Mouse (Mus musculus) heart, postnatal 14 days (tissue): ENCODE results near the gene Arhgef12. TPM values are rescaled to one million over a fixed set of nuclear protein-coding genes. Genes with fewer than 3 reads are reported as not detected.
A peak's percentile ranks its signal among the peaks of the same experiment; 100 is the strongest.
"Not testable (repeated sequence)": the region's sequence is repeated elsewhere in the genome, so short reads cannot be mapped to it uniquely, and the experiment has no call there.

Source experiments
- DNase-seq, 2 experiments: peaks; one replicate each; pipeline ENCODE4 v3.0.0; 2021 to 2022
- intact Hi-C: fragments of 180-260 bp; cut with DNase I; formaldehyde crosslinking; loops from one replicate; pipeline ENCODE4 v1.15.1; 2025
- long read RNA-seq, 2 experiments: library from polyadenylated mRNA; stranded (forward); transcript quantifications; one replicate each; pipeline ENCODE4 v2.0.0; 2021
- total RNA-seq, 2 experiments: library from RNA; stranded (reverse); gene quantifications; 2 replicates each; pipeline ENCODE4 v1.2.3; 2021

The Arhgef12 gene
- 100 to 1,000 TPM; 154 to 163 TPM for total RNA-seq
- long read RNA-seq, experiment 1, full-length matches to known transcripts: 2 of 42 reads
- long read RNA-seq, experiment 1, partial matches to known transcripts: 13 of 42 reads
- long read RNA-seq, experiment 1, other reads (novel, unspliced or antisense): 27 of 42 reads
- long read RNA-seq, experiment 2, full-length matches to known transcripts: 1 of 31 reads
- long read RNA-seq, experiment 2, partial matches to known transcripts: 26 of 31 reads
- long read RNA-seq, experiment 2, other reads (novel, unspliced or antisense): 4 of 31 reads

DNA sequence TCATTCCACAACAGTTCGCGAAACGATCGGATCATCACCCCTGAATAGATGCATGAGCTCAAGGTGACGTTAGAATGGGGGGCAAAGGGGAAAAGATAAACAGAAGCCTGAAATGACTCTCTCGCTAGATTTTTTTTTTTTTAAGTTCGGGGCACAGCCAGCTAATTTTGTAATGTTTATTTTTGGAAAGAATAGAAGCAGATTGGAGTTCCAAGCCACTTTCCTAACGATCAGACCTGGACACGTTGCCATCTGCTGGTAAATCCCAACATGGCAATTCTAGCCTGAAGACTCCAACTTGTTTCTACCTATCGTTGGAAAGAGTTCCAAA is at the start of gene Arhgef12:
Gene Arhgef12, minus strand, starts transcription at position 53 of the 331 bp plus-strand sequence.
- intact Hi-C loops: loop anchor here (1.0 to 5.0 kb wide), 2 partner anchors 85 to 107 kb away; no protein-coding TSS in a partner anchor
- DNase-seq: peak; percentile 54 to 67

DNA sequence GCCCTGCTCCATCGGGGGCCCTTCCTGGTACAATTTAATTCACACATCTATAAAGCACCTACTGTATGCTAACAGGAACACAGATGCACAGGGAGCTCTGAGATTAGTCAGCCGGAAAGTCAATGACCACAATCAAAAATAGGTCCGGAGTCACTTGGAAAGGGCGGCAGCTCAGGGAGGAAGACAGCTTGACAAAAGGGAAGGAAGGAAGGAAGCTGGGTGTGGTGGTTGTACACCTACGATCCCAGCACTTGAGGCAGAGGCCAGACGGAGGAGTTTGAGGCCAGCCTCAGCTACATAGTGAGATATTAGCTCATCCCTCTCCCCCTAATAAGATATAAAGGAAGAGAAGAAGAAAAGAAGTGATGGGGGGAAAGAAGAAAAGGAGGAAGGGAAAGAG is 48.9 kb upstream of the Arhgef12 start:
- intact Hi-C loops: no loop called here
- DNase-seq: no peak

DNA sequence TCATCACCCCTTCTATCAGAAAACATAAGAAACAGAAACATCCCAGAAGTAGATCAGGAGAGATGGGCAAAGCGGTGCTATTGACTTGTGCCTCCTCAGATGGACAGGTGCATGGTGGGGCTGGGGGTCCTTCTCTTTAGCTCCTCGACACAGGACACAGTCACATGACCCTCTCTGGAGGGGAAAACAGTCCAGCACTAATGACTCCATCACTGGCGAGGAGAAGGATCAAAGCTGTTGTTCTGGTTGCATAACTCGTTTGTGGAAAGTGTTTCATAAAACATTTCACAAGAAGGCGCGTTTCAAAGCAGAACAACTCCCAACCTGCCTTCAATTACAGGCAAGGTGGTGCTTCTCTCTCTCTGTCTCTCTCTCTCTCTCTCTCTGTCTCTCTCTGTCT is 44.7 kb upstream of the Arhgef12 start:
- intact Hi-C loops: no loop called here
- no peak for DNase-seq

GRCm38 (mm10) chr9:43150957-43151356 is 43.9 kb upstream of the Arhgef12 start:
- intact Hi-C loops: no loop called here
- no peak for DNase-seq

- DNase-seq: peak; percentile 25 to 50
- intact Hi-C loops: no loop called here
Observed at GRCm38 (mm10) chr9:43150075-43150474, 43.0 kb upstream of the Arhgef12 start.

DNA sequence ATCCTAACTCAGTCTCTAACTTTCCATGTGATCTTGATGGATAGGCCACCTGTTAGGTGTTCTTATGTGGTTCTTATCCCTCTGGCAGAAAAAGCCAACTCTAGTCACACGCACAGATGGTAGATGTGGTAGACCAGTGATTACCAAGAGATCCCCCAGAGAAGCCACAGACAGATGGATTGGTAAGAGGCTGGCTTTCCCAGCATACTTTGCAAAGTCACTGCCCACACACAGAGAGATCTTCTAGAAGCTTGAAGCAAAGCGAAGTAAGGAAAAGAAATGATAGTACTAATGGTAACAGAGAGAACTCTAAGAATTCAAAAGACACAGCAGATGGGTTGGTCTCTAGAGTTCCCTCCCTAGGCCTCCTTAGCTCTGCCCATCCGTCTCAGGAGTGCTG is 42.5 kb upstream of the Arhgef12 start:
- no peak for DNase-seq
- intact Hi-C loops: no loop called here

GRCm38 (mm10) chr9:43145196-43145595 is 38.2 kb upstream of the Arhgef12 start:
- intact Hi-C loops: no loop called here
- no peak for DNase-seq

- intact Hi-C loops: no loop called here
- no peak for DNase-seq
Observed at GRCm38 (mm10) chr9:43144206-43144810, 37.3 kb upstream of the Arhgef12 start.

DNA sequence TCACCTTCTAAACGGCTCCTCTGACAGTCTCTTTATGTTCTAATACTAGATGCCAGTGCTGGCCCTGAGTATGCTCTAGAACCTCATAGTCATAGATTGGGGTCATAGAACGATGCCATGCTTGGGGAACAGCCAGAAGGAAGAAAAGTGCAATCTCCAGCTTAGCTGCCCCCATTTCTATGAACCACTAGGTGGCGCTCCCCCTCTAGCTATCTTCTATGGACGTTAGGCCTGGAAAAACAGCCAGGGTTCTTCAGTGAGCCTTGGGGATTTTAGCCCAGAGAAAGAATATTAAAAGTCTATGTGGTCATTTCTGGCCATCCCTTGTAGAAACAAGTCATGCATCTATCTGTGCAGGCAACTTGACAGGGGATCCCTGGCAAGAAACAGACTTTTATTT is 34.8 kb upstream of the Arhgef12 start:
- intact Hi-C loops: loop anchor here (1.0 kb wide), 1 partner anchor 142 kb away; no protein-coding TSS in a partner anchor
- peak; percentile 72 to 85 for DNase-seq

- DNase-seq: no peak
- intact Hi-C loops: no loop called here
Observed at GRCm38 (mm10) chr9:43133525-43133924, 26.5 kb upstream of the Arhgef12 start.

DNA sequence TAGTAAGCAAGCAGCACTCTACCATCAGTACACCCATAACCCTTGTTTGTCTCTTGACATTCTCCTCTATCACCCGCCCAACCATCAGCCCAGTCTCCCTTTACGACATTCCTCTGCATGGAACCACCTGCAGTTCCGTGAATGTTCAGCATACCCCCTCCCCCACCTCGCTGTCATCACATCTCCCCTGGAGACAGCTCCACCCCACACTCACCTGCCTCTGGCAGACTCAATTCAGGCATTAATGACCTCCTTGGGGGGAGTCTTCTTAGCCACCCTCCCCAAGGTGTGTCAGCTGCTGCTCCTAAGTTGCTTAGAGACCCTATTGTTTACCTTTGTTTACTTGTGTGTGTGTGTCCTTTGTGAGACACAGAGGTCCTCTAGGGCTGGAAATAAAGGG is 25.3 kb upstream of the Arhgef12 start:
- intact Hi-C loops: no loop called here
- no peak for DNase-seq

DNA sequence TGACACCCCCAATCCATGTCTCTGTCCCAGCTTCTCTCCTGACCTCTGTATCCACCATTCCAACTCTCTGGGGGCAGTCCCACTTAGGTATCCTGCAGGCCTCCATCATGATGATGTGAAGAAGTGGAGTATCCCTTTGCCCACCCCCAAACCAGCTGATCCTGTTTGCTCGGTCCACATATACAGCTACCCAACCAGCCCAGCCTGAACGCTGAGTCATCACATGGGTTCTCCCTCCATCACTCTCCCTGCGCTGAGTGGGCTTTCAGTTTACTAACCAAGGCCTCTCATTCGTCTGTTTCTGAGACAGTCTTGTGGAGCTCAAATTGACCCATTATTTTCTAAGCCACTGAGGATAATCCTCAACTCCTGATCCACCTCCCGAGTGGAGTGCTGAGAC is 24.9 kb upstream of the Arhgef12 start:
- intact Hi-C loops: no loop called here

GRCm38 (mm10) chr9:43130684-43131083 is 23.6 kb upstream of the Arhgef12 start:
- no peak for DNase-seq
- intact Hi-C loops: no loop called here

More for the DNA sequence above, 24.9 kb upstream of the Arhgef12 start:
- no peak for DNase-seq

- peak; percentile 60 to 65 for DNase-seq
- intact Hi-C loops: no loop called here
Observed at GRCm38 (mm10) chr9:43127101-43127787, 20.2 kb upstream of the Arhgef12 start.

DNA sequence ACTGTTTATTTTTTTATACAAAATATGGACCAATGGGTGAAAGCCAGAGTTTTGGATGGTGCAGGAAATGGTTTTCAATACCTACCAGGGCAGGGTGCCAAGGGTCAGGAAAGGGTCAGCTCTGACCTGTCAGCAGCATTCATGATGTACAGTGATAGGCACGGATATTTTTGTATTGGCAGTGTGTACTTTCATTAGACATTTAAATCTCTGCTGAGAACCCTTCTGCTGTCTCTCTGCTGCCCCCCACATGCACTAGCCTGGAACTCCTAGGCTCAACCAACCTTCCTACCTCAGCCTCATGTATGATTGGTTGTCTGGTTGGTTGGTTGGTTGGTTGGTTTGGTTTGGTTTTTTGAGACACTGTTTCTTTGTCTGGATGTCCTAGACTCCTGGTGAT is 15.3 kb upstream of the Arhgef12 start:
- DNase-seq: peak in 1 of 2 experiments; percentile 19
- intact Hi-C loops: no loop called here

- intact Hi-C loops: not testable (repeated sequence)
Observed at GRCm38 (mm10) chr9:43121948-43122347, 14.9 kb upstream of the Arhgef12 start.

DNA sequence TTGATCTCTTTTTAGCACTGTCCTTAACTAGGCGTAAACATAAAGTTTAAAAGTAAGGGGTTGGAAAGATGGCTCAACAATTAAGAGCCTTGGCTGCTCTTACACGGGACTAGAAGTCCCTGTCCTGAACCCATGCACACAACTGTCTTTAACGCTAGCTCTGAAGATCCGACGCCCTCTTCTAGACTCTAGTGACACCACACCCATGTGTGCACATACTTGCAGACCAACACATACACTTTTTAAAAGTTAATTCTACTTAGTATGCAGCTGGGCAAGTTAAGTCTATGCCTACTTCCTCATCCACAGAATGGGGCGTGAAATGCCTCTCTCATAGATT is 9.9 kb upstream of the Arhgef12 start:
- intact Hi-C loops: no loop called here
- no peak for DNase-seq

More at GRCm38 (mm10) chr9:43121948-43122347, 14.9 kb upstream of the Arhgef12 start:
- DNase-seq: not testable (repeated sequence)

GRCm38 (mm10) chr9:43116134-43116996 is 9.3 kb upstream of the Arhgef12 start, which contains the start of gene Tmem136:
Gene Tmem136, minus strand, starts transcription at chr9:43116570.
- intact Hi-C loops: no loop called here
- DNase-seq: peak; percentile 73 to 74

DNA sequence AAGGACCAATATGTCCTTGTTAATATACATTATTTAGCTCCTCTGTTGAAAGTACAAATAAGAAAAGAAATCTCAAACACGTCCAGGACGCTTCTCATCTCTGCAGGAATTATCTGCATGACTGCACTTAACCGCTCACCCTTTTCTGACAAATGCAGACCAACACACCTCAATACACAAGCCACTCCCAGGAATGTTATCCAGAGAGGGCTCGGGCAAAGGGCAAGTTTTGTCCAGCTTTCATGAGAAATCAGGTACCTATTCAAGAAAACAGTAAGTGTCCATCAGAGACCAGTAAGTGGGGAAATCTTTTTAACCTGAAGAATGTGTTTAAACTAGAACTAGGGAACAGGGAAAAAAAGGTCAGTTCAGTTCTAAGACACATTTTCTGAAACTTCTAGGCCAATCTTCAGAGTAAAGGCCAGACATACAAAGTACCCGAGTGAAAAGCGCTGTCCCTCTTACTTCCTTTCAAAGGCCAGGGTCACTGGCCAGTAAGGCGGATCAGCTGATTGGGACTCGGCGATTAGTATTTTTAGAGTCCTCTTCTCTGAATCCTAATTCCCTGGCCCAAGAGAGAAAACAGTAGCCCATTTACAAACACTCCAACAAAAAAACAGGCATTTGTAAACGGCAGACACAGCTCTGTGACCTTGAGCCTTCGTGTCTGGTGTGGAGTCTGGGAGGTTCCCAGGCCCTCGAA is 8.5 kb upstream of the Arhgef12 start:
- no peak for DNase-seq
- intact Hi-C loops: no loop called here

- no peak for DNase-seq
- intact Hi-C loops: no loop called here
Observed at GRCm38 (mm10) chr9:43114833-43115232, 7.8 kb upstream of the Arhgef12 start.
